Mouse (Mus musculus): ENCODE measurements around the gene Wdr46.
"Not testable (repeated sequence)": the region's sequence is repeated elsewhere in the genome, so short reads cannot be mapped to it uniquely, and the experiment has no call there.

The Wdr46 gene

DNA sequence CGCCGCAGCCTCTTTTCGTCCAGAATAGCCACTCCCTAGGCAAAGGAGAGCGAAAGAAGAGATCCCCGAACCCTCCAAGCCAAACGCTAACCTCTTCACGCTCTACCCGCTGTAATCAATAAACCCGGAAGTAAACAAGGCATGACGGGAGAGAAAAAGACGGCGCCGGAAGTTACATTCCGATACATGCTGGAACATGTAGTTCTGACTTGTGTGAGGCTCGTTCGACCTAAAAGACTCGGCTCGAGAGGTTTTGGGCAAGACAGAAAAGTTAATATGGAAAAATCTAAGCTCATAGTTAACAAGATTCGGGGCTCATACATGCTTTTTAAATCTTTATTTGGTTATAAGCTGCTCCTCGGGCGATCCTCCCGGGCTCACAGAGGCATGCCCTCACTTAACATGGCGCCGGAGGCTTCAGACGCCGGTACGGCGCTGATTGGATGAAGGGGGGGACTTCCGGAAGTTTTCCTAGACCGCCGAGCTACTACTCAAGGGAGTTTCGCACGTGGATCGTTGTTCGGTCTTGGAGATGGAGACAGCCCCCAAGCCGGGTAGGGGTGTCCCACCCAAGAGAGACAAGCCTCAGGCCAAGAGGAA, at the start of gene Wdr46, which contains the start of gene Pfdn6:
TSS of gene Wdr46 (plus strand) at position 455 of the 600 bp plus-strand sequence.
TSS of gene Pfdn6 (minus strand) at position 138 of the 600 bp plus-strand sequence.
- in situ Hi-C loops (cut with MboI): no loop called here

- in situ Hi-C loops (cut with MboI): no loop called here
Measured at GRCm38 (mm10) chr17:33891357-33891756, 49.1 kb upstream of the Wdr46 start.

DNA sequence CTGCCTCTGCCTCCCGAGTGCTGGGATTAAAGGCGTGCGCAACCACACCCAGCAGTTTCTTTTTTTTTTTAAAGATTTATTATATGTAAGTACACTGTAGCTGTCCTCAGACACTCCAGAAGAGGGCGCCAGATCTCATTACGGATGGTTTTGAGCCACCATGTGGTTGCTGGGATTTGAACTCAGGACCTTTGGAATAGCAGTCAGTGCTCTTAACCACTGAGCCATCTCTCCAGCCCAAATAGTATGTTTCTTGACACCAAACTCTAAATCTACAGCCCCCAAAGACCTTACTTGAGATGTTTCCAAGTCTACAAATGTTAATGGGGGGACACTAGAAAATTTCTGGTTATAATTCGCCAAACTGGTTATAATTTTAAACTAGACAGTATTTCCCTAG, 48.6 kb upstream of the Wdr46 start:
- in situ Hi-C loops (cut with MboI): not testable (repeated sequence)

- in situ Hi-C loops (cut with MboI): no loop called here
Measured at GRCm38 (mm10) chr17:33892429-33892828, 48.0 kb upstream of the Wdr46 start.

GRCm38 (mm10) chr17:33893011-33893410, 47.4 kb upstream of the Wdr46 start:
- in situ Hi-C loops (cut with MboI): not testable (repeated sequence)

DNA sequence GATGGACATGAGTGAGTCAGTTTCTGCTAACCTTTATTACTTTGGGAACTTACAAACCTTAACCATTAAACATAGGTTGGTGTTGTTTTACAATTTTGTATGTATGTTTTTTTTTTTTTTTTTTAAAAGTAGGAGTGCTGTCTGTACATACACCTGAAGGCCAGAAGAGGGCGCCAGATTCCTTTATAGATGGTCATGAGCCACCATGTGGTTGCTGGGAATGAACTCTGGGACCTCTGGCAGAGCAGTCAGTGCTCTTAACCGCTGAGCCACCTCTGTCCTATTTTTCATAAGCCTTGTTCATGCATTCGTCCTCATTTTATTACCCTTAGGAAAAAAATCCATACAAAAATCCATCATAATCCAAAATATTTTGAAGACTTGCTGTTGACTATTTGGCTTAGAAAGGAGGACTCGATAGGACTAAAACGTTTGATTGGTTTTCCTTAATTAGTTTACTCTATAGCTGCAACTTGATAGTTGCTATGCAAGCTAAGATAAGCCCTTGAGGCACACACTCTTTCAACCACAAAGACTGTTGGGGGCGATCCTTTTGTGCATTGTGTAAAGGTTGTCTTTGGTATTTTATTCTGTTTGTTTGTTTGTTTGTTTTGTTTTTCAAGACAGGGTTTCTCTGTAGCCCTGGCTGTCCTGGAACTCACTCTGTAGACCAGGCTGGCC, 43.2 kb upstream of the Wdr46 start:
- in situ Hi-C loops (cut with MboI): no loop called here

- in situ Hi-C loops (cut with MboI): not testable (repeated sequence)
Measured at GRCm38 (mm10) chr17:33898193-33898592, 42.3 kb upstream of the Wdr46 start.

- in situ Hi-C loops (cut with MboI): no loop called here
Measured at GRCm38 (mm10) chr17:33899642-33900041, 40.8 kb upstream of the Wdr46 start.

DNA sequence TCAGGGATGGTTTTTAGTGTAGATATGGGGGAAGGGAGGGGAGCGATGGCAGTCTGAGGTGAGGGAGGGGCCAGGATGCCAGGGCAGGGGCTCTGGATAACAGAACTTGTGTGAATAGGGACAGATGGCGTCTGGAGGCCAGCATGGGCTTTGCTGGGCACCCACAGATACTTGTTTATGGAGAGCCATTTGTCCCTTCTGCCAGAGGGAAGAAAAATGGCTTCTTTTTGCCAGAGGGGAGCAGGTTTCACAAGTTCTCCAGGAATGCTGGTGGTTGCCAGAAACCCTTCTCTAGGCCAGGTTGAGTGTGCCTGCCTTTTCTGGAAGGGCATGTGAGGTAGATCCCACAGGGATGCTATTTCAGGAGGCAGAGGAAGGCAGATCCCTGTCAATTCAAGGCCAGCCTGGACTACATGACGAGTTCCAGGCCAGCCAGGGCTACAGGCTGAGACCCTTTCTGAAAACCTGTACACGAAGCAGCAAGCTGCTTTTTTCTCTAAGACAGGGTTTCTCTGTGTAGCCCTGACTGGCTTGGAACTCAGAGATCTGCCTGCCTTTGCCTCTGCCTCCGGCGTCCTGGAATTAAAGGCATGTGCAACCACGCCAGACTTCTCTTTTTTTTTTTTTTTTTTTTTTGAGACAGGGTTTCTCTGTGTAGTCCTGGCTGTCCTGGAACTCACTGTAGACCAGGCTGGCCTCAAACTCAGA, 40.0 kb upstream of the Wdr46 start:
- in situ Hi-C loops (cut with MboI): no loop called here

GRCm38 (mm10) chr17:33900989-33901314, 39.5 kb upstream of the Wdr46 start:
- in situ Hi-C loops (cut with MboI): no loop called here

DNA sequence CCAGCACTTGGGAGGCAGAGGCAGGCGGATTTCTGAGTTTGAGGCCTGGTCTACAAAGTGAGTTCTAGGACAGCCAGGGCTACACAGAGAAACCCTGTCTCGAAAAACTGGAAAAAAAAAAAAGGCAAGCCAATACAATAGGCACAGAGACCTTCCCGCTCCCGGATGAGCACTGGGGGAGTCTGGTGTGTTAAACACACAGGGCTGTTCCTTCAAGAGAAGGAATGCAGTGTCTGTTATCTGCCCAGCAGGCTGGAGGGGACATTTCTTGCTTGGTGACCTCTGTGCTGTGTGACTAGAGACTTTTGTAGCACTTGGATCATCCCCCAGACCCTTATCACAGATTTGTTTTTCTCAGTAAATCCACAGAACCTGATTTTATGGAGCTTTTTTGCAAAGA, 38.8 kb upstream of the Wdr46 start:
- in situ Hi-C loops (cut with MboI): no loop called here

DNA sequence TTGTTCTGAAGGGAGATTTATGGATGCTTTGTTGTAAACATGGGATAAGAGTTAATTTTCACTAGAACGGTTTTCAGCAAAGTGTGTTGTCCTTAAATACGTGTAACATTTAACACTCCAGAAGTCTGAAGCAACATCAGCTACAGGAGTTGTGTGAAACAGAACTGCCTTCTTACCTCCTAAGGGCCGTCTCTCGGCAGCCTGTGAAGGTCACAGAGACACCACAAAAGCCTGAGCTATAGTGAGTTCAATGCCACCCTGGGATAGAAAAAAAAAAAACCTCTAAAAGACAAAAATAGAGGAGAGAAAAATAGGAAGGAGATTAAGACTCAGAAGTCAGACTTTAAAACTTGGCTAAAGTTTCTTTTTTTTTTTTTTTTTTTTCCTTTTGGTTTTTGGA, 38.4 kb upstream of the Wdr46 start:
- in situ Hi-C loops (cut with MboI): no loop called here

GRCm38 (mm10) chr17:33902491-33902890, 38.0 kb upstream of the Wdr46 start:
- in situ Hi-C loops (cut with MboI): no loop called here

GRCm38 (mm10) chr17:33903911-33904651, 36.4 kb upstream of the Wdr46 start:
- in situ Hi-C loops (cut with MboI): not testable (repeated sequence)

- in situ Hi-C loops (cut with MboI): not testable (repeated sequence)
Measured at GRCm38 (mm10) chr17:33904835-33905234, 35.6 kb upstream of the Wdr46 start, which contains the start of gene Platr17. Platr17 (plus strand) TSS chr17:33905135.

DNA sequence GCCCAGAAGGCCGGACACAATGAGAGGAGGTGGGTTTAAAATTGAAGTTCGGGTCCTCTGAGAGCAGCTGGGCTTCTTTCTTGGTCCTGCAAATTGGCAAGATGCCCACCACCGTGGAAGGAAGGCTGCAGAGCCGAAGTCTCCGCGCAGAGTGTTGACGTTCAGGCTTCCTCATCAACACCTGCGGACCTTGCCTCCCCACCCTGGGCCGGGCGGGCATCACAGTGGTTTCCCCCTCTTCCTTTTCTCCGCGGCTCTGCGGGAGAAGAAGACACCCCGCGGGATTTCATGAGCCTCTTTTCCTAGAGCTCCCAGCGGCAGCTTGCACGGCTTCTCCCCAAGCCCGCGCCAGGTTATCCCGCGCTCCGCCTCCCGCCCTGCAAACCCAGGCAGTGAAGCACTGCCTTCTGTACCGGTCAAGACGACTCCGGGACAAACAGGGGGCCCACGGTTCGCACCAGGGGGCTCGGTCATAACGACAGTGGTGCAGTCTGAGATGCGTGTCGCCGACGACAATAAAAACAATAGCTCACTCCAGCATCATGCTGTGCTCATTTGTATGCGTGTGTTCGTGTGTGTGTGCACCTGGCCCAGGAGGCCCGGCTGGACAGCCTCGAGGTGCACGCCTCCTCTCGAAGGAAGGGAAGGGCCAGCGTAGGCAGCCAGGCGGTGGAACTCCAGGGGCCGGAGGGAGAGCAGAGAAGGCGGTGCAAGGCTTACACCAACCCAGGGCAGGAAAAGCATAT, 32.0 kb upstream of the Wdr46 start:
- in situ Hi-C loops (cut with MboI): no loop called here

DNA sequence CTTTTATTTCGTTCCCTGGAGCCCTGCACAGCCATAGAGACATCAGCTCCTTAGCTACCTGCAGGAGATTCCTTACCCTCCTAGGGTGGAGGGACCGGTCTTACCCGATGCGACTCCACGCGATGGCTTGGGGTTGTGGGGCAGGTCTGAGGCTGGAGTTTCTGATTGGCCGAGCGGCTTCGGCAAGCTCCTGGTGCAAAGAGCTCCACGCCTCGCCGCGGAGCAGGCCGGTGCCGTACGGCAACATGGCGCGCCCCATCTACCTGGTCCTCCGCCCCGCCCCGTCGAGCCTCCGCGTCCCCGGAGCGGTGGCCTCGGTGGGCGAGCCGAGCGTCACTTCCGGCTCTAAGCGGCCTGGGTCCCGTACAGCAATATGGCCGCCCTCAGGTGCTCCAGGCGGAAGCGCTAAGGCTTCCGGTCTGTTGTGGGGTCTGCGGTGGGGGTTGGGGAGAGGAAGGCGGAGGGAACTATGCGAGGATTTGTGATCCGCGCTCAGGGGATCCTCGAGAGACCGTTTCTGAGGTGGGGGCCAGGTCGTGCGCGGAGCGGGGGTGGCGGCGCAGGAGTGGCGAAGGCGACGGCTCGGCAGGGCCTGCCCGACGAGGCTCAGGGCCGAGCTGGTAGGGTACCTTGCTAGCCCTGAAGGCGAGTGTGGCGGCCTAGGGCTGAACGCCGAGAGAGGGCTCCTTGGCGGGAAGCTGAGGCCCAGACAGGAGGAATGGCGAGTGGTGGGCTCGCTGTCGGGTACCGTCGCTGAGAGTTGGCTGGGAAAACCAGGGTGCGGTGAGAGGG, 31.2 kb upstream of the Wdr46 start, which contains the start of gene Daxx:
TSS of gene Daxx (plus strand) at position 338 of the 792 bp plus-strand sequence.
- in situ Hi-C loops (cut with MboI): no loop called here

- in situ Hi-C loops (cut with MboI): no loop called here
Measured at GRCm38 (mm10) chr17:33909869-33910250, 30.6 kb upstream of the Wdr46 start.

DNA sequence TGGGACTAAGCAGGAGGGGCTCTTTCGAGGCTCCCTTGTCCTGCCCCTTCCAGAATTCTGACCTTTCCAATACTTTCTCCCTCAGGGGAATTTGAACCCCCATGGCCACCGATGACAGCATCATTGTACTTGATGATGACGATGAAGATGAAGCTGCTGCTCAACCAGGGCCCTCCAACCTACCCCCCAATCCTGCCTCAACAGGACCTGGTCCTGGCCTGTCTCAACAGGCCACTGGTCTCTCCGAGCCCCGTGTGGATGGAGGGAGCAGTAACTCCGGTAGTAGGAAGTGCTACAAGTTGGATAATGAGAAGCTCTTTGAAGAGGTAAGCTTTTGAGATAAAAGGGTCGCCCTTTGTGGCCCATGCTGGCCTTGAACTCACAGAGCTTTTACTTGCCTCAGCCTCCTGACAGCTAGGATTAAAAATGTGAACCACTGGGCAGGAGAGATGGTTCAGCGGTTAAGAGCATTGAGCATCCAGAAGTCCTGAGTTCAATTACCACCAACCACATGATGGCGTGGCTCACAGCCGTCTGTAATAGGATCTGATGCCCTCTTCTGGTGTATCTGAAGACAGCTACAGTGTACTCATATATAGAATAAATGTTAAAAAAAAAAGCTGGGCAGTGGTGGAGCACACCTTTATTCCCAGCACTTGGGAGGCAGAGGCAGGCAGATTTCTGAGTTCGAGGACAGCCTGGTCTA, 30.0 kb upstream of the Wdr46 start:
- in situ Hi-C loops (cut with MboI): no loop called here

Data from mature B cell (primary cell).